9 mouse cellular contexts compared by ENCODE assay signal in genomic region chr1:172297611-172298537, GRCm38 (mm10). TPM values are rescaled to one million over a fixed set of nuclear protein-coding genes. Genes with fewer than 3 reads are reported as not detected.
DNase-seq lines count a peak whose midpoint lies in the region; ATAC-seq and TF ChIP-seq lines count a peak whose summit lies in the region.
"Had no signal": no experiment of that assay in that cellular context is flagged by ENCODE, and none has a peak within 500 bp of the region (broad histone marks: within the 10 kb centered on the region; RNA-seq: fewer than 3 reads in every experiment).

Atp1a2 (minus strand) TSS chr1:172298064.

- H3K36me3 ChIP-seq in embryonic facial prominence, embryonic 14.5 days (ENCODE audit: control insufficient read depth, insufficient read depth, low read length): no peaks in the 10 kb centered on the region
- peaks cover 3% of the 10 kb centered on the region; the same call in 1 of the 2 replicates for H3K36me3 ChIP-seq in heart, embryonic 10.5 days

- ATAC-seq in embryonic facial prominence, embryonic 14.5 days (ENCODE audit: low read depth): peak; percentile 69

- DNase-seq in layer of hippocampus, adult 11-12 months (ENCODE audit: low spot score): peak; percentile 61
- DNase-seq in layer of hippocampus, adult 9-10 months (ENCODE audit: low spot score): no peak
- DNase-seq in embryonic facial prominence, embryonic 14.5 days (ENCODE audit: low spot score): peak; percentile 87
- no peak for DNase-seq in heart, embryonic 10.5 days (ENCODE audit: low spot score)
- DNase-seq in layer of hippocampus, adult 2 months (ENCODE audit: low spot score in 2 of 2): peak; percentile 55 to 79
- peak; percentile 51 for DNase-seq in lung, postnatal 14 days
- peak; percentile 65 for DNase-seq in right cerebral cortex, postnatal 25 days
- DNase-seq in thymus, postnatal 4 days: no peak

- peak within 1 kb of the TSS; percentile 24 for H3K4me3 ChIP-seq in embryonic facial prominence, embryonic 14.5 days (ENCODE audit: low read depth, low read length)
- peak within 1 kb of the TSS; percentile 56 for H3K4me3 ChIP-seq in heart, embryonic 10.5 days
- peak within 1 kb of the TSS; percentile 58 for H3K4me3 ChIP-seq in layer of hippocampus, adult 2 months
- H3K4me3 ChIP-seq: erythroblast, embryonic 14.5 days had no signal

- 5% methylated on average over 16 of the region's 16 CpGs for WGBS in embryonic facial prominence, embryonic 14.5 days
- WGBS in heart, embryonic 10.5 days: 6% methylated on average over 16 of the region's 16 CpGs

- TF ChIP-seq CTCF in layer of hippocampus, adult 2 months (conservative IDR thresholded peaks at IDR 0.05): no peak

- H3K4me2 ChIP-seq in embryonic facial prominence, embryonic 14.5 days (ENCODE audit: low read depth, low read length): peak within 1 kb of the TSS; percentile 47

- peak within 1 kb of the TSS; percentile 55; the same call in 1 of the 2 replicates for H3K27ac ChIP-seq in embryonic facial prominence, embryonic 14.5 days (replicated peaks; ENCODE audit: low read depth, low read length)
- H3K27ac ChIP-seq in heart, embryonic 10.5 days: peak within 1 kb of the TSS; percentile 89
- H3K27ac ChIP-seq in layer of hippocampus, adult 2 months: peak within 1 kb of the TSS; percentile 93

- H3K9ac ChIP-seq in embryonic facial prominence, embryonic 14.5 days (ENCODE audit: low read depth, low read length): peak within 1 kb of the TSS; percentile 45; the same call in 1 of the 2 replicates

- no peaks in the 10 kb centered on the region for H3K27me3 ChIP-seq in embryonic facial prominence, embryonic 14.5 days (replicated peaks; ENCODE audit: control insufficient read depth, insufficient read depth, low read length)
- no peaks in the 10 kb centered on the region; the same call in 1 of the 2 replicates for H3K27me3 ChIP-seq in heart, embryonic 10.5 days (ENCODE audit: insufficient read depth, poor library complexity, severe bottlenecking)

- H3K4me1 ChIP-seq in embryonic facial prominence, embryonic 14.5 days (ENCODE audit: control insufficient read depth, insufficient read depth, low read length): peaks cover 43% of the 10 kb centered on the region
- peaks cover 72% of the 10 kb centered on the region for H3K4me1 ChIP-seq in heart, embryonic 10.5 days

- no peaks in the 10 kb centered on the region for H3K9me3 ChIP-seq in embryonic facial prominence, embryonic 14.5 days (ENCODE audit: control insufficient read depth, low read length)
- no peaks in the 10 kb centered on the region for H3K9me3 ChIP-seq in heart, embryonic 10.5 days

RNA-seq across cellular contexts. Expression of gene Atp1a2, which starts in this region (rescaled TPM):
- 5.6 and 6.2 TPM in 2 replicates for polyA plus RNA-seq in embryonic facial prominence, embryonic 14.5 days (2014; fragmentation: Nextera tagmentation; extraction: Ambion mirVana)
- polyA plus RNA-seq in heart, embryonic 10.5 days (2016; fragmentation: Nextera tagmentation; extraction: Ambion mirVana): 8.7 and 22.5 TPM in 2 replicates
- total RNA-seq in layer of hippocampus, adult 2 months (2021): 100 to 1,000 TPM; 585 to 600 TPM
- polyA plus RNA-seq: erythroblast, embryonic 14.5 days had no signal

Comparison
In these comparisons a context has a peak if more than half of its experiments do, and no peak if none do; other contexts are left out.
1. DNase-seq: peak in layer of hippocampus, adult 11-12 months (single experiment), embryonic facial prominence, embryonic 14.5 days (single experiment), layer of hippocampus, adult 2 months (2 of 2), lung, postnatal 14 days (single experiment) and right cerebral cortex, postnatal 25 days (single experiment); none in layer of hippocampus, adult 9-10 months (single experiment), heart, embryonic 10.5 days (single experiment) and thymus, postnatal 4 days (single experiment).
2. Peak in every context shown above with its lines, with median percentiles within 50 percentile points of each other: H3K27ac ChIP-seq and H3K4me3 ChIP-seq.